Mouse (Mus musculus): ENCODE results near the gene Ero1l. TPM values are rescaled to one million over a fixed set of nuclear protein-coding genes. Genes with fewer than 3 reads are reported as not detected.

Ero1l gene
- polyA plus RNA-seq, 1 experiment: 43.5 TPM

GRCm38 (mm10) chr14:45309646-45310045, 8.9 kb downstream of the Ero1l start:
- no peak overlapping the region for H3ac ChIP-seq (ENCODE audit: control insufficient read depth, insufficient read length)
- H3K4me3 ChIP-seq: no peak overlapping the region
- TF ChIP-seq MYOG (IDR thresholded peaks at IDR 0.05; ENCODE audit: control insufficient read depth in 1 of 3, insufficient read depth in 1 of 3, insufficient read length in 2 of 3, low read depth in 2 of 3) (no peak), POLR2A (IDR thresholded peaks at IDR 0.05; ENCODE audit: insufficient read length, low read depth) (peak; percentile 33), E2F4 (IDR thresholded peaks at IDR 0.05; ENCODE audit: insufficient read depth) (no peak), MAX (IDR thresholded peaks at IDR 0.05; ENCODE audit: low read depth) (no peak), CEBPB (IDR thresholded peaks at IDR 0.05; ENCODE audit: insufficient read depth, poor library complexity, severe bottlenecking) (no peak), SRF (IDR thresholded peaks at IDR 0.05; ENCODE audit: control insufficient read depth, insufficient read length, low read depth) (no peak), TCF3 (IDR thresholded peaks at IDR 0.05; ENCODE audit: insufficient read length, low read depth) (no peak), POLR2AphosphoS2 (IDR thresholded peaks at IDR 0.05; ENCODE audit: insufficient read length, low read depth) (peak; percentile 85), USF1 (IDR thresholded peaks at IDR 0.05; ENCODE audit: low read depth) (no peak), REST (IDR thresholded peaks at IDR 0.05; ENCODE audit: insufficient read depth, insufficient read length) (no peak), MYOD1 (IDR thresholded peaks at IDR 0.05; ENCODE audit: control insufficient read depth in 1 of 3, insufficient read length in 2 of 3, low read depth in 2 of 3) (no peak), TCF12 (IDR thresholded peaks at IDR 0.05; ENCODE audit: insufficient read depth, poor library complexity, severe bottlenecking) (no peak)
- peaks cover 13% of the 10 kb centered on the region for H3K36me3 ChIP-seq (ENCODE audit: control insufficient read depth, insufficient read depth)
- no peaks in the 10 kb centered on the region for H3K27me3 ChIP-seq (ENCODE audit: control insufficient read depth, insufficient read depth, insufficient read length)
- H3K4me2 ChIP-seq (ENCODE audit: low read depth): no peak overlapping the region
- H3K79me2 ChIP-seq (ENCODE audit: control insufficient read depth, insufficient read depth): peaks cover 85% of the 10 kb centered on the region

- peaks cover 20% of the 10 kb centered on the region for H3K36me3 ChIP-seq (ENCODE audit: control insufficient read depth, insufficient read depth)
- no peak overlapping the region for H3ac ChIP-seq (ENCODE audit: control insufficient read depth, insufficient read length)
- no peak overlapping the region for H3K4me3 ChIP-seq
- H3K79me2 ChIP-seq (ENCODE audit: control insufficient read depth, insufficient read depth): peaks cover 66% of the 10 kb centered on the region
- TF ChIP-seq SRF (IDR thresholded peaks at IDR 0.05; ENCODE audit: control insufficient read depth, insufficient read length, low read depth): no peak
- no peak for TF ChIP-seq MYOD1 (IDR thresholded peaks at IDR 0.05; ENCODE audit: control insufficient read depth in 1 of 3, insufficient read length in 2 of 3, low read depth in 2 of 3)
- TF ChIP-seq MAX (IDR thresholded peaks at IDR 0.05; ENCODE audit: low read depth): no peak
- TF ChIP-seq TCF12 (IDR thresholded peaks at IDR 0.05; ENCODE audit: insufficient read depth, poor library complexity, severe bottlenecking): no peak
- TF ChIP-seq POLR2A (IDR thresholded peaks at IDR 0.05; ENCODE audit: insufficient read length, low read depth): no peak
- TF ChIP-seq POLR2AphosphoS2 (IDR thresholded peaks at IDR 0.05; ENCODE audit: insufficient read length, low read depth): no peak
- TF ChIP-seq MYOG (IDR thresholded peaks at IDR 0.05; ENCODE audit: control insufficient read depth in 1 of 3, insufficient read depth in 1 of 3, insufficient read length in 2 of 3, low read depth in 2 of 3): no peak
- no peaks in the 10 kb centered on the region for H3K27me3 ChIP-seq (ENCODE audit: control insufficient read depth, insufficient read depth, insufficient read length)
- H3K4me2 ChIP-seq (ENCODE audit: low read depth): no peak overlapping the region
Measured at GRCm38 (mm10) chr14:45307630-45308328, 10.8 kb downstream of the Ero1l start.

- H3K79me2 ChIP-seq (ENCODE audit: control insufficient read depth, insufficient read depth): peaks cover 47% of the 10 kb centered on the region
- TF ChIP-seq REST (IDR thresholded peaks at IDR 0.05; ENCODE audit: insufficient read depth, insufficient read length) (no peak), TCF12 (IDR thresholded peaks at IDR 0.05; ENCODE audit: insufficient read depth, poor library complexity, severe bottlenecking) (no peak), POLR2AphosphoS2 (IDR thresholded peaks at IDR 0.05; ENCODE audit: insufficient read length, low read depth) (peak; percentile 46), SRF (IDR thresholded peaks at IDR 0.05; ENCODE audit: control insufficient read depth, insufficient read length, low read depth) (no peak), MYOD1 (IDR thresholded peaks at IDR 0.05; ENCODE audit: control insufficient read depth in 1 of 3, insufficient read length in 2 of 3, low read depth in 2 of 3) (no peak)
Measured at GRCm38 (mm10) chr14:45305852-45306251, 12.7 kb downstream of the Ero1l start.

GRCm38 (mm10) chr14:45304389-45304788, 14.2 kb downstream of the Ero1l start:
- H3K27me3 ChIP-seq (ENCODE audit: control insufficient read depth, insufficient read depth, insufficient read length): no peaks in the 10 kb centered on the region
- TF ChIP-seq SRF (IDR thresholded peaks at IDR 0.05; ENCODE audit: control insufficient read depth, insufficient read length, low read depth): no peak
- TF ChIP-seq POLR2A (IDR thresholded peaks at IDR 0.05; ENCODE audit: insufficient read length, low read depth): no peak
- TF ChIP-seq CEBPB (IDR thresholded peaks at IDR 0.05; ENCODE audit: insufficient read depth, poor library complexity, severe bottlenecking): no peak
- no peak for TF ChIP-seq E2F4 (IDR thresholded peaks at IDR 0.05; ENCODE audit: insufficient read depth)
- H3K4me3 ChIP-seq: no peak overlapping the region
- H3K79me2 ChIP-seq (ENCODE audit: control insufficient read depth, insufficient read depth): peaks cover 32% of the 10 kb centered on the region
- H3ac ChIP-seq (ENCODE audit: control insufficient read depth, insufficient read length): no peak overlapping the region
- H3K4me2 ChIP-seq (ENCODE audit: low read depth): no peak overlapping the region
- peaks cover 53% of the 10 kb centered on the region for H3K36me3 ChIP-seq (ENCODE audit: control insufficient read depth, insufficient read depth)

More at GRCm38 (mm10) chr14:45305852-45306251, 12.7 kb downstream of the Ero1l start:
- Histone ChIP-seq H3K36me3 (ENCODE audit: control insufficient read depth, insufficient read depth) (peaks cover 39% of the 10 kb centered on the region), H3ac (ENCODE audit: control insufficient read depth, insufficient read length) (no peak overlapping the region), H3K4me2 (ENCODE audit: low read depth) (no peak overlapping the region), H3K4me3 (no peak overlapping the region), H3K27me3 (ENCODE audit: control insufficient read depth, insufficient read depth, insufficient read length) (no peaks in the 10 kb centered on the region)

- Histone ChIP-seq H3K27me3 (ENCODE audit: control insufficient read depth, insufficient read depth, insufficient read length) (no peaks in the 10 kb centered on the region), H3K36me3 (ENCODE audit: control insufficient read depth, insufficient read depth) (peaks cover 57% of the 10 kb centered on the region), H3K4me3 (no peak overlapping the region), H3K4me2 (ENCODE audit: low read depth) (no peak overlapping the region), H3K79me2 (ENCODE audit: control insufficient read depth, insufficient read depth) (peaks cover 28% of the 10 kb centered on the region), H3ac (ENCODE audit: control insufficient read depth, insufficient read length) (no peak overlapping the region)
- TF ChIP-seq TCF3 (IDR thresholded peaks at IDR 0.05; ENCODE audit: insufficient read length, low read depth) (no peak), MYOG (IDR thresholded peaks at IDR 0.05; ENCODE audit: control insufficient read depth in 1 of 3, insufficient read depth in 1 of 3, insufficient read length in 2 of 3, low read depth in 2 of 3) (no peak), E2F4 (IDR thresholded peaks at IDR 0.05; ENCODE audit: insufficient read depth) (no peak), SRF (IDR thresholded peaks at IDR 0.05; ENCODE audit: control insufficient read depth, insufficient read length, low read depth) (no peak), MAX (IDR thresholded peaks at IDR 0.05; ENCODE audit: low read depth) (no peak), REST (IDR thresholded peaks at IDR 0.05; ENCODE audit: insufficient read depth, insufficient read length) (no peak), POLR2AphosphoS2 (IDR thresholded peaks at IDR 0.05; ENCODE audit: insufficient read length, low read depth) (no peak)
Measured at GRCm38 (mm10) chr14:45303939-45304338, 14.6 kb downstream of the Ero1l start.

All from myocyte (in vitro differentiated cells).